Mouse (Mus musculus): ENCODE data around the gene Mycs. TPM values are rescaled to one million over a fixed set of nuclear protein-coding genes. Genes with fewer than 3 reads are reported as not detected.

The Mycs gene
- not detected in 2 replicates for polyA plus RNA-seq (2011; ENCODE audit: insufficient read depth, insufficient read length, low read depth, missing spikeins)

DNA sequence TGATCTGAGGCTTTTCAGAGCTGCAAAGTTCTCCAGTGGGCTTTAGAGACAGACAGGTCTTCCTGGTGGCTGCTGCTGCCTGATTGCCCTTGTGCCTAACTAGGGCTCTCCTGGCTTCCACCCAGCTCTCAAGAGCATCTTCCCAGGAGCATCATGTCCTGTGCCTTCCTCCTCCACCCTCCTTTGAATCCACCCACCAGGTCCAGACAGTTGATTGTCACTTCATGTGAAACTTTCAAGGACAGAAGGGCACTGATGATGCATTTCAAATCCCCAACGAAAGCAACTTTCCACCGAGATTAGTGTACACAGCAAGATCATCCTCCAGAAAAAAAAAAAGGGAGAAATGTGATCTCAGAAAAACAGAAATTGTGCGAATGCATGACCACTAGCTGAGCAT is at the start of gene Mycs:
TSS of gene Mycs (minus strand) at position 101 of the 400 bp plus-strand sequence.
- H3K27me3 ChIP-seq (ENCODE audit: control insufficient read depth, insufficient read depth, low read length, poor library complexity, severe bottlenecking): no peaks in the 10 kb centered on the region; the same call in 1 of the 2 replicates
- no peak within 1 kb of the TSS for H3K27ac ChIP-seq (ENCODE audit: insufficient read depth, low read length)
- TF ChIP-seq EP300 (IDR thresholded peaks at IDR 0.05; ENCODE audit: insufficient read depth, low read depth, low read length) (no peak), CTCF (IDR thresholded peaks at IDR 0.05; ENCODE audit: low read depth, low read length) (no peak), POLR2A (IDR thresholded peaks at IDR 0.05; ENCODE audit: insufficient read depth, low read length) (no peak)
- H3K4me3 ChIP-seq (ENCODE audit: low read depth, low read length): peak within 1 kb of the TSS; percentile 44
- no peaks in the 10 kb centered on the region for H3K4me1 ChIP-seq (ENCODE audit: control insufficient read depth, insufficient read depth, low read length)
- H3K9ac ChIP-seq (ENCODE audit: low read depth, poor library complexity, severe bottlenecking): no peak within 1 kb of the TSS
- H3K9me3 ChIP-seq (replicated peaks; ENCODE audit: control insufficient read depth, insufficient read depth, low read length, poor library complexity, severe bottlenecking): no peaks in the 10 kb centered on the region
- H3K36me3 ChIP-seq (ENCODE audit: control insufficient read depth, insufficient read depth, low read length, poor library complexity, severe bottlenecking): no peaks in the 10 kb centered on the region

DNA sequence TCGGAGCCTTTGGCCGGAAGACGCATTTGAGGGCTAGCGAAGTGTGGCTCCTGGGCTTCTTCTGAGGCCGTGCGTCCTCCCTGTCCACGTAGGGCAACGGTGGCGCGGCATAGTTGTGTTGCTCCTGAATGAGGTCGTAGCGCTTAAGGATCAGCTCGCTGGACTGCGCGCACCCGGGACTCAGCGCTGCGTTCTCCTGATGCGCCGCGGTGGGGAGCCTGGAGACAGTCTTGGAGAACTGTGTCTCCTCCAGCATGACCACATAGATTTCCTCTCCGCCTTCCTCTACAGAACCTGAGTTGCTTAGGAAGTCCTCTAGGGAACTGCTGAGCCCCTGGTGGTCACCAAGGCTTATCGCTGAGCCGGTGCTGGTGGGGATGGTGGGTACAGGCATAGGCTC is 1.0 kb downstream of the Mycs start:
- no peak for TF ChIP-seq POLR2A (IDR thresholded peaks at IDR 0.05; ENCODE audit: insufficient read depth, low read length)
- no peak for TF ChIP-seq CTCF (IDR thresholded peaks at IDR 0.05; ENCODE audit: low read depth, low read length)
- TF ChIP-seq EP300 (IDR thresholded peaks at IDR 0.05; ENCODE audit: insufficient read depth, low read depth, low read length): no peak

More for the DNA sequence above, 1.0 kb downstream of the Mycs start:
- Histone ChIP-seq H3K36me3 (ENCODE audit: control insufficient read depth, insufficient read depth, low read length, poor library complexity, severe bottlenecking) (no peaks in the 10 kb centered on the region), H3K4me1 (ENCODE audit: control insufficient read depth, insufficient read depth, low read length) (no peaks in the 10 kb centered on the region), H3K27me3 (ENCODE audit: control insufficient read depth, insufficient read depth, low read length, poor library complexity, severe bottlenecking) (no peaks in the 10 kb centered on the region; the same call in 1 of the 2 replicates), H3K27ac (ENCODE audit: insufficient read depth, low read length) (no peak overlapping the region), H3K9me3 (replicated peaks; ENCODE audit: control insufficient read depth, insufficient read depth, low read length, poor library complexity, severe bottlenecking) (no peaks in the 10 kb centered on the region), H3K4me3 (ENCODE audit: low read depth, low read length) (peak overlapping the region; percentile 44), H3K9ac (ENCODE audit: low read depth, poor library complexity, severe bottlenecking) (no peak overlapping the region)

Other genes with a start within 250 kb of the Mycs start
- not detected in 2 replicates for gene Btbd35f7, start 199.8 kb upstream of the Mycs start, polyA plus RNA-seq (2011; ENCODE audit: insufficient read depth, insufficient read length, low read depth, missing spikeins)